Mouse (Mus musculus) kidney, adult 2 months (tissue): ENCODE results near the gene Tcam1.
A peak's percentile ranks its signal among the peaks of the same experiment; 100 is the strongest.

Source experiments
- CTCF ChIP-seq: fragments of 200-500 bp; conservative IDR thresholded peaks from 2 replicates; pipeline ENCODE4 v1.5.1; 2011; ENCODE audit warnings: low read depth, mild to moderate bottlenecking, control low read depth, low read length, moderate library complexity, mixed read lengths; ENCODE audit not compliant: insufficient read depth, insufficient read length
- POLR2A ChIP-seq: fragments of 200-500 bp; IDR thresholded peaks from one replicate; pipeline ENCODE4 v1.6.1; 2011; ENCODE audit warnings: low read depth, low read length, control low read depth

- TF ChIP-seq POLR2A (no peak), CTCF (peak; percentile 54)
Measured at GRCm38 (mm10) chr11:106246834-106247233, 29.6 kb upstream of the Tcam1 start.
